Mouse (Mus musculus) Patski (cell line): ENCODE results near the gene Ppp5c. TPM values are rescaled to one million over a fixed set of nuclear protein-coding genes. Genes with fewer than 3 reads are reported as not detected.
A peak's percentile ranks its signal among the peaks of the same experiment; 100 is the strongest.

Source experiments
- ATAC-seq: fragments of 100-300 bp; one replicate; pipeline ENCODE4 v1.8.0; 2021
- CTCF ChIA-PET: fragments of 350-600 bp; sonication (Branson Sonifier 250); formaldehyde crosslinking; loops from one replicate; lab custom pipeline; 2022; ENCODE audit warnings: inconsistent platforms; lab: Charles Lee
- POLR2A ChIA-PET: fragments of 350-600 bp; sonication (Branson Sonifier 250); formaldehyde crosslinking; loops from one replicate; lab custom pipeline; 2022; ENCODE audit warnings: antibody characterized with exemption, inconsistent platforms; lab: Charles Lee
- DNase-seq: peaks from one replicate; pipeline ENCODE4 v3.0.0-alpha.2; 2011; ENCODE audit warnings: low read depth, low spot score
- H3K27me3 ChIP-seq: fragments of 371-371 bp; one replicate; pipeline ENCODE4 v1.5.1; 2021
- CTCF ChIP-seq: fragments of 100-300 bp; IDR thresholded peaks from one replicate; pipeline ENCODE4 v1.5.1; 2021
- in situ Hi-C: fragments of 300-500 bp; cut with MboI; formaldehyde crosslinking; loops from 3 replicates; pipeline ENCODE4 v1.11.1; 2018; ENCODE audit warnings: low pct_unique_long_range_greater_than_20kb, mixed read lengths
- polyA plus RNA-seq: library from polyadenylated mRNA; unstranded; gene quantifications from one replicate; pipeline ENCODE4 v1.2.3, GENCODE M21; 2021

Ppp5c gene
- polyA plus RNA-seq, 1 experiment from 2014 or later: 106 TPM

DNA sequence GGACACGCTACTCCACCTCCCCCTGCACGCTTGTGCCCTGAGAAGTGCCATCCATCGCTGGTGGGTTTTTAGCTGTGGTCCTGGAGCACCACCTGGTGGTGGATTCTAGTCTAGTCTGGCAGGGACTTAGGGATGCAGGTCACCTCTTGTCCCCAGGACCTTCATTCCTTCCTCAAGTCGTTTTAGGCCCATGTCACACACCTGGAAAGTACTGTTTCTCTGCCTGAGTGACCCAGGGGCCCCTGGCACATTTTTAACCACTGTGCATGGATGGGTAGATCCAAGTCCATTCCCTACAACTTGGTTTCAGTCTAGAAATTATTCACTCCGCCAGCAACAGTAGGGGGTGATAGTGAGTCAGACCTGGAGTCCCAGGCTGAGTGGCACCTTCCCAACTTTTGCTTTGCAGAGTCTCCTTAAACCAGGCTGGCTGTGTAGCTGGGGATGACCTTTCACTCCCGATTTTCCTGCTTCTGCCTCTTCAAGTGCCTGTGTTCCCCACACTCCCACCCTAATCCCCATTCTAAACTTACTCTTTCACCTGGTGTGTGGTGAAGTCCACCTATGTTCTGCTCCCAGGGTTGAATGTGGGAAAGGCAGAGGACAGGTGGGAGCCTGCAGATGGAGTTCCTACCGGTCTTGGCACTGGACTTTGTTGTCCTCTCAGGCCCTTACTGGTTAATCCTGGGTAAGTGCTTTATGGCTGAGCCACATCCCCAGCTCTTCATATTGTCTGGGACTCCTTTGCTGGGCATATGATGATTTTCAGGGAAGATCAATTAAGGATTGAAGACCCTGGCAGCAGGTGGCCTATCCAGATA lies 25.1 kb downstream of the Ppp5c start:
- peak; percentile 83 for TF ChIP-seq CTCF
- ATAC-seq: peak; percentile 71
- H3K27me3 ChIP-seq: no peaks in the 10 kb centered on the region
- in situ Hi-C loops: loop anchor here (5.0 kb wide), 2 partner anchors 50 to 65 kb away; no protein-coding TSS in a partner anchor
- POLR2A ChIA-PET: no interaction called here
- CTCF ChIA-PET: interaction anchor here (0.6 to 6.8 kb wide), 19 partner anchors 10 to 83 kb away, joined by 3 to 44 read pairs (median 4); no protein-coding TSS in a partner anchor
- DNase-seq: peak; percentile 33

DNA sequence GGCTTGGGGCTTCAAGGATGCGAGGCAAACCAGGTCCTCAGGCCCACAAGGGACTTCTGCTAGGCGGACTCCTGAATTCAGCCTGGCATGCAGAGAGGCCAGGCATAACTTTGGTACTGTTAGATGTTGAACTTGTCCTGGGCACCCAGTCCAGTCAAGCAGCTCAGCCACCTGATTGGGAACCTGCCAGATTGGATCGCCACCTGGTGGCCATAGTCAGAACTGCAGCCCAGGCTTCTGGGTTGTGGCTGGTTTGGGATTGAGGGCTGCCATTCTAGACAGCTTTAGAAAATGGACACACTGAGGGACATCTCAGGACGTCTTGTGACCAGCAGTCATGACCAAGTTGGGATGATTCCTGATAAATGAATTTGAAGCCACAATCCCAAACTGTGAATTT lies 28.1 kb downstream of the Ppp5c start:
- no peaks in the 10 kb centered on the region for H3K27me3 ChIP-seq
- CTCF ChIA-PET: interaction anchor here (1.0 to 6.8 kb wide), 8 partner anchors 10 to 68 kb away, joined by 3 to 44 read pairs (median 9); no protein-coding TSS in a partner anchor
- TF ChIP-seq CTCF: peak; percentile 87
- POLR2A ChIA-PET: no interaction called here
- in situ Hi-C loops: loop anchor here (5.0 kb wide), 2 partner anchors 47 to 68 kb away; no protein-coding TSS in a partner anchor
- DNase-seq: no peak
- ATAC-seq: peak; percentile 19

DNA sequence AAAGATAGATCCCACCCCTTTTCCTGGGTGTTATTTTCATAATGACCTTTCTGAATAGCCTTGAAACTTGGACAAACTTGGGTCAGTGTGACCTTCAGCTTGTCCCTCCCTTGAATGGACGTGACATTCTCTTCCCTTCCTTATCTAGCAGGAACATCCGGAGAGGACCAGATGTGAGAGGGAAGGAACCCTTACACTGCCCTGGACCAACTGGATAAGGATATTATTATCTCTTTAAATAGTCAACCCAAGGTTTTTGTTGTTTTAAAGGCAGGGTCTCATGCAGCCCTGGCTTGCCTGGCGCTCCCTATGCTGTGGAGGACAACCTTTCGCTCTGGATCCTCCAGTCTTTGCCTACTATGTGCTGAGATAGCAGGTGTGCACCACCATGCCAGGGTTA lies 28.5 kb downstream of the Ppp5c start:
- DNase-seq (no peak), ATAC-seq (no peak)
- CTCF ChIA-PET: interaction anchor here (1.0 to 6.8 kb wide), 6 partner anchors 11 to 67 kb away, joined by 3 to 44 read pairs (median 9); no protein-coding TSS in a partner anchor
- POLR2A ChIA-PET: no interaction called here
- H3K27me3 ChIP-seq: no peaks in the 10 kb centered on the region
- TF ChIP-seq CTCF: no peak
- in situ Hi-C loops: no loop called here

DNA sequence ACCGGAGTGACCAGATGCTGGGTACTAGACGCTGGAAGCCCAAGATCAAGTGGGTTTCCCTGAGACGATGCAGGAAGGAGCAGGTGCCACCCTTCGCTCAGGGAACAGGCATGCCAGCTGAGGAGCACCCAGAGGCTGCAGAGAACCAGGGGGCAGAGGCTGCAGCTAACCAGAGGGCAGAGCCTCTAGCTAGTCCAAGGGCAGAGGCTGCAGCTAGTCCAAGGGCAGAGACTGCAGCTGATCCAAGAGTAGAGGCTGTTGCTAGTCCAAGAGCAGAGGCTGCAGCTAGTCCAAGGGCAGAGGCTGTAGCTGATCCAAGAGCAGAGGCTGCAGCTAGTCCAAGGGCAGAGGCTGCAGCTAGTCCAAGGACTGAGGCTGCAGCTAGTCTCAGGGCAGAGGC lies 32.4 kb downstream of the Ppp5c start:
- no peaks in the 10 kb centered on the region for H3K27me3 ChIP-seq
- DNase-seq (no peak), ATAC-seq (no peak)
- CTCF ChIA-PET: interaction anchor here (0.9 to 1.2 kb wide), 3 partner anchors 9 to 64 kb away, joined by 3 to 5 read pairs (median 3); no protein-coding TSS in a partner anchor
- no peak for TF ChIP-seq CTCF
- in situ Hi-C loops: no loop called here
- POLR2A ChIA-PET: no interaction called here

DNA sequence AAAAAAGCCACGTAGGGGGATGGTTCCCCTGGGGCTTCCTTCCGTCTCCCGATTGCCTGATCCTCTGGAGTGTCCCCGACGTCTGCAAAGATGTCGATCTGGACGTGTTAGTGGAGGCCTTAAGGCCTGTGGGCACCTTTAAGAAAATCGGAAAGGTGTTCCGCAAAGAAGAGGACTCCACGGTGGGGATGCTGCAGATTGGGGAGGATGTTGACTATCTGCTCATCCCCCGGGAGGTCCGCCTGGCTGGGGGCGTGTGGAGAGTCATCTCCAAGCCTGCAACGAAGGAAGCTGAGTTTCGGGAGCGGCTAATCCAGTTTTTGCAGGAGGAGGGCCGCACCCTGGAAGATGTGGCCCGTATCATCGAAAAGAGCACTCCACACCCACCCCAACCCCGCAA lies 33.3 kb downstream of the Ppp5c start:
- POLR2A ChIA-PET: interaction anchor here (0.8 kb wide), 1 partner anchor 60 kb away, joined by 3 read pairs; no protein-coding TSS in a partner anchor
- DNase-seq: no peak
- no peak for ATAC-seq
- in situ Hi-C loops: no loop called here
- CTCF ChIA-PET: interaction anchor here (0.9 to 1.2 kb wide), 3 partner anchors 8 to 63 kb away, joined by 3 to 5 read pairs (median 3); no protein-coding TSS in a partner anchor
- TF ChIP-seq CTCF: no peak
- H3K27me3 ChIP-seq: peaks cover 4% of the 10 kb centered on the region

DNA sequence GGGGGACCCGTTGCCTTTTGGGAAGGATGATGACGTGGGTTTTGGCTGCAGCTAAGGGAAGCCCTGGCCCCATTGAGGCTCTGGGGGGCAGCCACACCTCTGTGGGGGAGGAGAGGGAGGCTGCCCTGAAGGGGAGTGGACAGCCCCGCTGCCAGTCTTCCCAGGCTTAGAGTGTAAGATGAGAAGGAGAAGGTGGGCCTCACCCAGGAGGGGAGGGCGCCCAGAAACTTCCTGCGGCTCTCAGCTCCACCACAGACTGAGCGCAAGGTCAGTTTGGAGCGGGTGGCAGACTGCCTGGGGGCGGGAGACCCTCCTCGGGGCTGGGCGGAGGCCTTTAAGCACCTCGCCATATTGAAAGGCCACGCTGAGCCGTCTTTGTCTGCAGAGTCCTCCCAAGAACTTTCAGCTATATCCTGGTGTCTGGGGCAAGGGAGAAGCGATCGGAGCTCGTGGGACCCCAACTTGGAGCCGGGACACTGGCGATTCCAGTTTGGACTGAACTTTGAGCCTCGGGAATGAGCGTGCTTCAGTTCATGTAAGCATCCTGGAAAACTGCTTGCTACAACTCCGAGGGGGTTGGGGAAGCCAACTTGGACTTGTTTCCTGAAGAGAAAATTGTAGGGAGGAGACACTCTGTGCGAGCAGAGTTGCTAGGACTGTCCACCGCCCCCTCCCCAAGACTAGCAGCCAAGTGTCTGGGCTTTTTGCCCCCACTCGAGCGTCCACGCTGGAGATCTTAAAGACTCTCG lies 33.9 kb downstream of the Ppp5c start:
- TF ChIP-seq CTCF: no peak
- H3K27me3 ChIP-seq: peaks cover 4% of the 10 kb centered on the region
- POLR2A ChIA-PET: interaction anchor here (0.8 kb wide), 1 partner anchor 60 kb away, joined by 3 read pairs; no protein-coding TSS in a partner anchor
- DNase-seq (no peak), ATAC-seq (no peak)
- in situ Hi-C loops: no loop called here
- CTCF ChIA-PET: interaction anchor here (0.9 kb wide), 1 partner anchor 42 kb away, joined by 3 read pairs; no protein-coding TSS in a partner anchor

DNA sequence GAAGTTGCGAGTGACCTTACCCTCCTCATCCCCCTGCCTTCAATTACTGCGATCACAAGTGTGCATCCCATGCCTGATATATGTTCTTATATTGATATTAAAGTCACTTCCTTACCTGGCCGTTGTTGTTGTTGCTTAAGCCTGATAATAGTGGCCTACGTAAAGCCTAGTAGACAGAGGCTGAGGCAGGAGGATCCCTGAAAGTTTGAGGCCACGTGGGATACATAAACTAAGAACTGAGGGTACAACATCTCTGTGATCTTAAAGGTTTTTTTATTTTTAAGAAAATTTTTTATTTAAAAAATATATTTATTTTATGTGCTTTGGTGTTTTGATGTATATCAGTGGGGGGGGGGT lies 35.3 kb downstream of the Ppp5c start, which contains the start of gene Ccdc8:
Gene Ccdc8, plus strand, starts transcription at position 258 of the 357 bp plus-strand sequence.
- DNase-seq: no peak
- ChIA-PET CTCF (no interaction called here), POLR2A (no interaction called here)
- in situ Hi-C loops: no loop called here
- H3K27me3 ChIP-seq: peaks cover 4% of the 10 kb centered on the region
- ATAC-seq: no peak
- TF ChIP-seq CTCF: no peak

DNA sequence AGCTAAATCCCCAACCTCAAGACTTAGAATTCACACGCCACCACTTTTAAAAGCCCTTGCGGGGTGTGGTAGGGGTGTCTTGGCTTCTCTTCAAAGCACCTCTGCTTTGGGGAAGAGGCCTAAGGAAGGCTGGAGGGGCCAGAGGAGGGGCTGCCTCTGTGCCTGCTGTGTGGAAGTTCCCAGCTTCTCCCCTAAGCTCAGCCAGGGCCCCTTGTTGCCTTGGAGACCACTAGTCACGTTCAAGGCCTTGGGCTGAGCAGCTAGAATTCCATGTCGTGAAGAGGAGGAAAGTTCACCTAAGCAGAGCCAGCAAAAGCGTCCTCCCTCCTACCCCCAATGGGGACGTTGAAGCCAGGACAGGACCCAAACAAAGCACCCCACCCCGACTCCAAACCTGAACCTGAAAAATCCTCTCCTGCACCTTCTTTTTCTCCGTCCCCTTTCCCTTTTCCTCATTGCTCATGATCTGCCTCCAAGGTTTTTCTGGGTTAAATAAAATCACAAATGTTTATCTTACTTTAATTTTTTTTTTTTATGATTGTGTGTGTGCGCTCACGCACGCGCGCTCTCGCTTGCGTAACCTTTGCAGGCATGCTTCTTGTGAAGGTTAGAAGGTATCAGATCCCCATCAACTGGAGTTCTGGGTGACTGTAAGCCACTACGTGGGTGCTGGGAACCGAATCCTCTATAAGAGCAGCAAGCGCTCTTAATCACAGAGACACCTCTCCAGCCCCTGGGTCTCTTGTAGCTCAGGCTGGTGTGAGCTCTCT lies 35.9 kb downstream of the Ppp5c start:
- ChIA-PET CTCF (interaction anchor here (0.8 kb wide), 1 partner anchor 10 kb away, joined by 3 read pairs; no protein-coding TSS in a partner anchor), POLR2A (no interaction called here)
- TF ChIP-seq CTCF: no peak
- ATAC-seq (no peak), DNase-seq (no peak)
- H3K27me3 ChIP-seq: peaks cover 4% of the 10 kb centered on the region
- in situ Hi-C loops: no loop called here

DNA sequence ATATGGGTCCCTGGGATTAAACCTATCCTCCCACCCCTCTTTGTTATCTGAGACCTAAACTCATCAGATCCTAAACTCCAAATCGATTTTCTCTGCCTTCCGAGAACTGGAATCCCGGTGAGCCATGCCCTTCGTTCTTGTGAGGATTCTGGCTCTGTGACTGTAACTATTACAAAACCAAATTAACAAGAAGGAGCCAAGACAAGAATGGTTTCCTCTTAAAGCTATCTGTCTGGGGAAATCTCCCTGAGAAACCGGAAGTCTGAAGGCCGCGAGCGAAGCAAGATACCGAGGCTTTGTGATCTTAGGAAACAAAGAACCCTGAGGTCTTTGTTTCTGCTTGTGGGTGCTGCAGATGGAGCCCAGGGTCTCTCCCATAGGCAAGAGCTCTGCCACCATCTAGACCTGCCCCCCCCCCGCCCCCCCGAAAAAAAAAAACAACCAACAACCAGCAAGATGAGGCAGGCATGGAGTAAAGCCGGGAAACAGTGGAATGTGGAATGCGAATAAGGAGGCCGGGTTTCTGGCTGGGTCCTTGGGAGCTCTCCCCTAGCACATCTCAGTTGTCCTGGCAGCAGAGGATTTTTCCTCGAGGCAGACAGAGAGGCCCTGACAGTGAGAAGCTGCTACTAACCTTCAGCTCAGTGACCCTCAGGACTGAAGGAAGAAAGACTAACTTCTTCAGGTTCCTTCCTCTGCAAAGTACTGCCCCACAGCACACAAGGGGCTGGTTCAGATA lies 37.5 kb downstream of the Ppp5c start:
- POLR2A ChIA-PET: interaction anchor here (0.7 kb wide), 1 partner anchor 20 kb away, joined by 3 read pairs; no protein-coding TSS in a partner anchor
- no peak for DNase-seq
- H3K27me3 ChIP-seq: peaks cover 4% of the 10 kb centered on the region
- CTCF ChIA-PET: no interaction called here
- TF ChIP-seq CTCF: no peak
- in situ Hi-C loops: no loop called here
- no peak for ATAC-seq
